Comparison of ENCODE assay signal across 8 mouse cellular contexts in the genomic region with DNA sequence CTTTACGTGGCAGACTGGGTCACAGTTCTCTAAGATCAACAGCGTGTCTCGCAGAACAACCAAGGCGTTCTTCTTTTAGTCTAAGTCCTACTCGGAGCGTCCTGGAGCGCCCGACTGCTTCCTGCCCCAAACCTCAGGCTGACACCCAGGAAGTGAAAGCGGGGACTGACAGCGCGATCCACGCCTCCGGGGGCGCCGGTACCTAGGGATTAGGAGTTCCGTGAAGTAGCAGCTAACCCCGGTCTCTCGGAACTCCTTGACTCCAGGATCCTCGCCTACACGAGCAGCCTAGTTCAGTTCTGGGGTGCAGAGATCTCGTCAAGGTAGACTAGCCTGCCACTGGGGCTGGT. TPM values are rescaled to one million over a fixed set of nuclear protein-coding genes. Genes with fewer than 3 reads are reported as not detected.
DNase-seq lines count a peak whose midpoint lies in the region; ATAC-seq and TF ChIP-seq lines count a peak whose summit lies in the region.

A gene (plus strand): TSS at position 199 of the 350 bp plus-strand sequence.

- H3K27ac ChIP-seq in embryonic facial prominence, embryonic 12.5 days, result peak within 1 kb of the TSS; percentile 91
- peak within 1 kb of the TSS; percentile 96 for H3K27ac ChIP-seq in heart, embryonic 10.5 days
- peak within 1 kb of the TSS; percentile 98 for H3K27ac ChIP-seq in kidney, embryonic 15.5 days
- H3K27ac ChIP-seq in liver, embryonic 11.5 days (ENCODE audit: low read depth, low read length), result peak within 1 kb of the TSS; percentile 87
- H3K27ac ChIP-seq in thymus, adult 2 months (ENCODE audit: control insufficient read depth, insufficient read depth, low read length), result peak within 1 kb of the TSS; percentile 40; the same call in 1 of the 2 replicates

- WGBS in embryonic facial prominence, embryonic 12.5 days, result under 1% methylated on average over 21 of the region's 21 CpGs
- WGBS in heart, embryonic 10.5 days, result under 1% methylated on average over 21 of the region's 21 CpGs
- 0% methylated on average over 21 of the region's 21 CpGs for WGBS in kidney, embryonic 15.5 days
- WGBS in liver, embryonic 11.5 days, result 1% methylated on average over 21 of the region's 21 CpGs
- WGBS in thymus, adult 2 months, result under 1% methylated on average over 21 of the region's 21 CpGs

- peak; percentile 48 for DNase-seq in retina, embryonic 14.5 days (ENCODE audit: low spot score)
- no peak for DNase-seq in retina, postnatal 1 day
- no peak for DNase-seq in heart, embryonic 10.5 days (ENCODE audit: low spot score)
- no peak for DNase-seq in liver, embryonic 11.5 days (ENCODE audit: low spot score)
- peak; percentile 58 for DNase-seq in thymus, adult 2 months

- no peak for TF ChIP-seq CTCF in thymus, adult 2 months (IDR thresholded peaks at IDR 0.05; ENCODE audit: borderline replicate concordance, control insufficient read depth, extremely low read depth, insufficient read depth, low read length, poor library complexity)

- peak within 1 kb of the TSS; percentile 82 for H3K9ac ChIP-seq in embryonic facial prominence, embryonic 12.5 days
- H3K9ac ChIP-seq in kidney, embryonic 15.5 days, result peak within 1 kb of the TSS; percentile 93
- H3K9ac ChIP-seq in liver, embryonic 11.5 days (ENCODE audit: low read depth, low read length), result peak within 1 kb of the TSS; percentile 70

- ATAC-seq in embryonic facial prominence, embryonic 12.5 days (ENCODE audit: insufficient number of reproducible peaks, insufficient read depth, low FRiP score, low TSS enrichment), result 0 out of 2 replicates have a peak, but pooled peaks have one; percentile 11
- ATAC-seq in kidney, embryonic 15.5 days (replicated peaks; ENCODE audit: low FRiP score), result no peak; the same call in 1 of the 2 replicates
- no peak for ATAC-seq in liver, embryonic 11.5 days (replicated peaks; ENCODE audit: low FRiP score)
- peak; percentile 23 for ATAC-seq in monocyte, adult 5-6 weeks (replicated peaks; ENCODE audit: insufficient number of reproducible peaks, low FRiP score, low TSS enrichment, poor library complexity, severe bottlenecking)

- H3K4me2 ChIP-seq in embryonic facial prominence, embryonic 12.5 days (replicated peaks), result peak within 1 kb of the TSS; percentile 99
- H3K4me2 ChIP-seq in kidney, embryonic 15.5 days, result peak within 1 kb of the TSS; percentile 92
- H3K4me2 ChIP-seq in liver, embryonic 11.5 days, result peak within 1 kb of the TSS; percentile 73

- H3K4me3 ChIP-seq in embryonic facial prominence, embryonic 12.5 days, result peak within 1 kb of the TSS; percentile 74
- H3K4me3 ChIP-seq in heart, embryonic 10.5 days, result peak within 1 kb of the TSS; percentile 91
- H3K4me3 ChIP-seq in kidney, embryonic 15.5 days (replicated peaks), result peak within 1 kb of the TSS; percentile 95
- peak within 1 kb of the TSS; percentile 68 for H3K4me3 ChIP-seq in liver, embryonic 11.5 days (ENCODE audit: low read depth, low read length)
- peak within 1 kb of the TSS; percentile 85 for H3K4me3 ChIP-seq in thymus, adult 2 months (ENCODE audit: control insufficient read depth, insufficient read depth, low read length)

- H3K36me3 ChIP-seq in embryonic facial prominence, embryonic 12.5 days, result no peaks in the 10 kb centered on the region
- H3K36me3 ChIP-seq in heart, embryonic 10.5 days, result no peaks in the 10 kb centered on the region
- H3K36me3 ChIP-seq in kidney, embryonic 15.5 days, result no peaks in the 10 kb centered on the region
- no peaks in the 10 kb centered on the region for H3K36me3 ChIP-seq in liver, embryonic 11.5 days (ENCODE audit: control insufficient read depth, insufficient read depth, low read length)
- no peaks in the 10 kb centered on the region for H3K36me3 ChIP-seq in thymus, adult 2 months (ENCODE audit: control insufficient read depth, insufficient read depth, low read length)

- H3K27me3 ChIP-seq in embryonic facial prominence, embryonic 12.5 days, result no peaks in the 10 kb centered on the region
- no peaks in the 10 kb centered on the region for H3K27me3 ChIP-seq in heart, embryonic 10.5 days (ENCODE audit: insufficient read depth, poor library complexity, severe bottlenecking)
- no peaks in the 10 kb centered on the region for H3K27me3 ChIP-seq in kidney, embryonic 15.5 days
- peaks cover 38% of the 10 kb centered on the region for H3K27me3 ChIP-seq in liver, embryonic 11.5 days (replicated peaks; ENCODE audit: control insufficient read depth, insufficient read depth, low read length)
- H3K27me3 ChIP-seq in thymus, adult 2 months (ENCODE audit: control insufficient read depth, insufficient read depth, low read length), result no peaks in the 10 kb centered on the region

- H3K9me3 ChIP-seq in embryonic facial prominence, embryonic 12.5 days, result no peaks in the 10 kb centered on the region
- no peaks in the 10 kb centered on the region for H3K9me3 ChIP-seq in heart, embryonic 10.5 days
- H3K9me3 ChIP-seq in kidney, embryonic 15.5 days (replicated peaks), result no peaks in the 10 kb centered on the region
- no peaks in the 10 kb centered on the region for H3K9me3 ChIP-seq in liver, embryonic 11.5 days (ENCODE audit: control insufficient read depth, low read length)

- 0 out of 2 replicates have a peak, but pooled peaks have one; percentile 21 for TF ChIP-seq POLR2A in thymus, adult 2 months (IDR thresholded peaks at IDR 0.05; ENCODE audit: control insufficient read depth, extremely low read depth, insufficient read depth, low read length, poor library complexity)

- peaks cover 20% of the 10 kb centered on the region; the same call in 1 of the 2 replicates for H3K4me1 ChIP-seq in embryonic facial prominence, embryonic 12.5 days
- H3K4me1 ChIP-seq in heart, embryonic 10.5 days, result peaks cover 45% of the 10 kb centered on the region
- peaks cover 44% of the 10 kb centered on the region for H3K4me1 ChIP-seq in kidney, embryonic 15.5 days
- H3K4me1 ChIP-seq in liver, embryonic 11.5 days (replicated peaks; ENCODE audit: control insufficient read depth, insufficient read depth, low read length), result 0 out of 2 replicates have a peak, but pooled peaks cover 2% of the 10 kb centered on the region
- H3K4me1 ChIP-seq in thymus, adult 2 months (replicated peaks; ENCODE audit: control insufficient read depth, insufficient read depth, low read length), result peaks cover 16% of the 10 kb centered on the region

RNA-seq across cellular contexts. Expression of the gene that starts here (rescaled TPM):
- 70.5 and 73.6 TPM in 2 replicates for polyA plus RNA-seq in embryonic facial prominence, embryonic 12.5 days (2016; fragmentation: Nextera tagmentation; extraction: Ambion mirVana)
- polyA plus RNA-seq in heart, embryonic 10.5 days (2016; fragmentation: Nextera tagmentation; extraction: Ambion mirVana), result 107 and 120 TPM in 2 replicates
- polyA plus RNA-seq in kidney, embryonic 15.5 days (2015; fragmentation: Nextera tagmentation; extraction: Ambion mirVana), result 130 and 140 TPM in 2 replicates
- polyA plus RNA-seq in liver, embryonic 11.5 days (2014; fragmentation: Nextera tagmentation; extraction: Ambion mirVana), result 48.5 and 55.3 TPM in 2 replicates
- total RNA-seq in monocyte, adult 5-6 weeks (2017), result 25.1 to 30.3 TPM (median 28.9 TPM) in 3 replicates
- polyA plus RNA-seq in thymus, adult 2 months (2012; rRNA removed), result 18.4 and 18.9 TPM in 2 replicates

Comparison
In these comparisons a context has a peak if more than half of its experiments do, and no peak if none do; other contexts are left out.
1. DNase-seq: peak in retina, embryonic 14.5 days (single experiment) and thymus, adult 2 months (single experiment); none in retina, postnatal 1 day (single experiment), heart, embryonic 10.5 days (single experiment) and liver, embryonic 11.5 days (single experiment).
2. ATAC-seq: peak in embryonic facial prominence, embryonic 12.5 days (single experiment) and monocyte, adult 5-6 weeks (single experiment); none in kidney, embryonic 15.5 days (single experiment) and liver, embryonic 11.5 days (single experiment).
3. H3K27ac ChIP-seq: peak in every context shown above with its lines; median percentile 98 in kidney, embryonic 15.5 days; 96 in heart, embryonic 10.5 days; 91 in embryonic facial prominence, embryonic 12.5 days; 87 in liver, embryonic 11.5 days; 40 in thymus, adult 2 months.
4. Peak in every context shown above with its lines, with median percentiles within 50 percentile points of each other: H3K4me2 ChIP-seq, H3K4me3 ChIP-seq and H3K9ac ChIP-seq.